Mouse (Mus musculus) heart, embryonic 11.5 days (tissue): ENCODE results near the gene Erbb4. TPM values are rescaled to one million over a fixed set of nuclear protein-coding genes. Genes with fewer than 3 reads are reported as not detected.

Experiments used
- ATAC-seq: fragments of 200-750 bp; cut with Nextera tagmentation; replicated peaks from 2 replicates; pipeline ENCODE4 v1.8.0; 2017; ENCODE audit warnings: moderate library complexity; ENCODE audit not compliant: insufficient number of reproducible peaks, low FRiP score, low TSS enrichment
- H3K27ac ChIP-seq: fragments of 300-500 bp; sonication (generic); 2 replicates; pipeline ENCODE4 v1.5.1; 2014; ENCODE audit warnings: mild to moderate bottlenecking, low read depth, low read length
- H3K27me3 ChIP-seq: fragments of 300-500 bp; sonication (generic); 2 replicates; pipeline ENCODE4 v1.6.1; 2014; ENCODE audit warnings: mild to moderate bottlenecking, low read length, mixed read lengths; ENCODE audit not compliant: control insufficient read depth, insufficient read depth
- H3K36me3 ChIP-seq: fragments of 300-500 bp; sonication (generic); 2 replicates; pipeline ENCODE4 v1.6.1; 2014; ENCODE audit warnings: mild to moderate bottlenecking, low read length, moderate library complexity, mixed read lengths; ENCODE audit not compliant: control insufficient read depth, insufficient read depth
- H3K4me1 ChIP-seq: fragments of 300-500 bp; sonication (generic); 2 replicates; pipeline ENCODE4 v1.6.1; 2014; ENCODE audit warnings: low read length; ENCODE audit not compliant: control insufficient read depth, insufficient read depth
- H3K4me2 ChIP-seq: fragments of 300-500 bp; sonication (generic); 2 replicates; pipeline ENCODE4 v1.6.1; 2014; ENCODE audit warnings: mild to moderate bottlenecking, moderate library complexity
- H3K4me3 ChIP-seq: fragments of 300-500 bp; sonication (generic); 2 replicates; pipeline ENCODE4 v1.5.1; 2014; ENCODE audit warnings: low read depth, low read length
- H3K9ac ChIP-seq: fragments of 300-500 bp; sonication (generic); 2 replicates; pipeline ENCODE4 v1.6.1; 2014; ENCODE audit warnings: mild to moderate bottlenecking, low read depth, low read length, moderate library complexity
- H3K9me3 ChIP-seq: fragments of 300-500 bp; sonication (generic); replicated peaks from 2 replicates; pipeline ENCODE4 v1.6.1; 2016; ENCODE audit warnings: low read length; ENCODE audit not compliant: control insufficient read depth
- WGBS: fragments of 180-500 bp; shearing (Covaris S2); extraction: QIAGEN DNeasy Blood & Tissue Kit; methylation state at CpG from one replicate; pipeline ENCODE4 v1.1.7; 2014; ENCODE audit not compliant: insufficient replicate concordance; 5-methylcytosine and 5-hydroxymethylcytosine counted together
- polyA plus RNA-seq: library from polyadenylated mRNA; unstranded; fragments of >200 nt; fragmentation: Nextera tagmentation; extraction: Ambion mirVana; gene quantifications from 2 replicates; pipeline ENCODE4 v1.2.1, GENCODE M21; 2014

Erbb4 gene
- polyA plus RNA-seq, 1 experiment from 2014 or later, result 14.8 TPM

GRCm38 (mm10) chr1:68934804-68935203, 173.1 kb downstream of the Erbb4 start:
- Histone ChIP-seq H3K4me3 (no peak overlapping the region), H3K9ac (no peak overlapping the region), H3K4me1 (peaks cover 6% of the 10 kb centered on the region), H3K27ac (no peak overlapping the region), H3K36me3 (no peaks in the 10 kb centered on the region), H3K4me2 (no peak overlapping the region), H3K9me3 (no peaks in the 10 kb centered on the region), H3K27me3 (no peaks in the 10 kb centered on the region)
- ATAC-seq, result no peak

DNA sequence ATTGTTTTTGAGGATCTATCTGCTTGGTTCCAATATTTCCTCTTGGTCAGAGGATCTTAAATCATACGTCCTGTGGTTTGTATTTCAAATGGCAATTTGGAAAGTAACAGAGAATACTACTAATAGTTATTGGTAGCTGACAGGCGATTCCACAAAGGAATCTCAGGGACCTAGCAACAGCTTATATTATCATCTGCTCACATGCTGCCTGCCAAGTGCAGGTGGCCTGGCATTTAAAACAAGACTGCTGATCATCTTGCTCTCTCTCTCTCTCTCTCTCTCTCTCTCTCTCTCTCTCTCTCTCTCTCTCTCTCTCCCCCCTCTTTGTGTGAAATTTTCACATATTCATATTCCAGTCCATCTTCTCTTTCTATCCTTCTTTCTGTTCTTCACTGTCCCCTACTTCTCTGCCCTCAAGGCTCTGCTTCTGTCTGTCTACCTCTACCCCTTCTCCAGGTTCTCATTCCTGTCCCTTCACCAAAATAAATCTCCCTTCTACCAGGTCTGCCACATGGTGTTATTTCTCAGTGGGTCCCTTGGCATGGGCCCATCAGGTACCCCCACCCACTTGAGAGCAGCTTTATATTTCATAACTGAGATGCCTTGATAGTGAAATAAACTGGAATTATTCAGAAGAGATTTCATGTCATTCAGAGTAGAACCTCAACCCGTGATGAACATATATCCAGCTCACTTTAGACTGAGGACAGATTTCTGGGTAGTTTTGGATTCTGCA, 174.4 kb downstream of the Erbb4 start:
- Histone ChIP-seq H3K4me3 (no peak overlapping the region), H3K4me2 (no peak overlapping the region), H3K4me1 (peaks cover 9% of the 10 kb centered on the region), H3K36me3 (no peaks in the 10 kb centered on the region), H3K27me3 (no peaks in the 10 kb centered on the region), H3K9ac (no peak overlapping the region), H3K27ac (no peak overlapping the region), H3K9me3 (no peaks in the 10 kb centered on the region)
- WGBS, result 61% methylated on average over 3 of the region's 3 CpGs
- no peak for ATAC-seq

- Histone ChIP-seq H3K9ac (no peak overlapping the region), H3K27ac (no peak overlapping the region), H3K36me3 (no peaks in the 10 kb centered on the region), H3K4me1 (no peaks in the 10 kb centered on the region), H3K9me3 (no peaks in the 10 kb centered on the region), H3K4me2 (no peak overlapping the region), H3K27me3 (no peaks in the 10 kb centered on the region), H3K4me3 (no peak overlapping the region)
- no peak for ATAC-seq
- WGBS, result 84% methylated on average over 3 of the region's 3 CpGs
Measured at GRCm38 (mm10) chr1:68917828-68918227, 190.0 kb downstream of the Erbb4 start.

DNA sequence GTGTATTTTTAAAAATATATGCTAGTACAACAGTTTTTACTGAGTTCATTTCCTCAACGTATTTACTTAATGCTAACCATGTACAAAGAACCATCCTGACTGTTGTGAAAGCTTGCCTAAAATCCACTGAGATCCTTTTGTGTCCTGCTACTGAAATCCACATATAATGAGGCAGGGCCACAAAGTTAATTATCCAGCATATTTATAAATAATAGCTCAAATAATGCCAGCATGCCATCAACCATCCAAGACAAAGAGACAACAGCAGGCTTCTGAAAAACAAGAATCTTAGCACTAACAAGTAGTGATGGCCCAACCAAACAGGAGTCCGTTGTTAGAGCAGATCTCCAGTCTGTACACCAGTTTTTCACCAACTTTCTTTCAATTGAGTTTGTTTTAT, 215.8 kb downstream of the Erbb4 start:
- H3K27ac ChIP-seq, result no peak overlapping the region
- no peaks in the 10 kb centered on the region for H3K9me3 ChIP-seq
- no peak overlapping the region for H3K4me3 ChIP-seq
- no peak for ATAC-seq
- 81% methylated on average over 2 of the region's 2 CpGs for WGBS
- H3K27me3 ChIP-seq, result no peaks in the 10 kb centered on the region
- no peaks in the 10 kb centered on the region for H3K4me1 ChIP-seq
- no peak overlapping the region for H3K9ac ChIP-seq
- H3K36me3 ChIP-seq, result no peaks in the 10 kb centered on the region
- no peak overlapping the region for H3K4me2 ChIP-seq

DNA sequence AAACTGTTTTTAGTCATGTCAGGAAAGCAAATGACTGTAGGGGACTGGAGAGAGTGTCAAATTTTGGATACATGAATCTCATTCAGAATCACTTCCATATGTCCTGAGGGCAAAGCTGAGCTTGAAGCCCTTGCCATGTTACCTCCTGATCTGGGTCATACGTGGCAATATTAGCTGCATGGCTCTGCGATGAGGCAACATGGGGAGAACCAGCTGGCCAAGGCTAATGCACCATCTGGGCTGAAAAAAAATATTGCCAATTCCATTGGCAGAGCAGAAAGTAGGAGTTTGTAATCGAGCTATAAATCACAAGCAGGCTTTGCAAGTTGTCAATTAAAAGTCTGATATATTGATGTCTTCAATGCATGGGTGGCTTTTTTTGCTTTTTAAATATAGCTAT, 221.0 kb downstream of the Erbb4 start:
- no peaks in the 10 kb centered on the region for H3K36me3 ChIP-seq
- no peak overlapping the region for H3K27ac ChIP-seq
- H3K4me1 ChIP-seq, result no peaks in the 10 kb centered on the region
- ATAC-seq, result no peak
- no peak overlapping the region for H3K4me3 ChIP-seq
- no peak overlapping the region for H3K4me2 ChIP-seq
- WGBS, result 73% methylated on average over 3 of the region's 3 CpGs
- H3K9me3 ChIP-seq, result no peaks in the 10 kb centered on the region
- no peaks in the 10 kb centered on the region for H3K27me3 ChIP-seq
- H3K9ac ChIP-seq, result no peak overlapping the region

- Histone ChIP-seq H3K27me3 (no peaks in the 10 kb centered on the region), H3K9me3 (no peaks in the 10 kb centered on the region), H3K9ac (no peak overlapping the region), H3K36me3 (no peaks in the 10 kb centered on the region), H3K4me1 (no peaks in the 10 kb centered on the region), H3K27ac (no peak overlapping the region), H3K4me3 (no peak overlapping the region), H3K4me2 (no peak overlapping the region)
- 83% methylated on average over 8 of the region's 8 CpGs for WGBS
- ATAC-seq, result no peak
Measured at GRCm38 (mm10) chr1:68874954-68875353, 232.9 kb downstream of the Erbb4 start.

DNA sequence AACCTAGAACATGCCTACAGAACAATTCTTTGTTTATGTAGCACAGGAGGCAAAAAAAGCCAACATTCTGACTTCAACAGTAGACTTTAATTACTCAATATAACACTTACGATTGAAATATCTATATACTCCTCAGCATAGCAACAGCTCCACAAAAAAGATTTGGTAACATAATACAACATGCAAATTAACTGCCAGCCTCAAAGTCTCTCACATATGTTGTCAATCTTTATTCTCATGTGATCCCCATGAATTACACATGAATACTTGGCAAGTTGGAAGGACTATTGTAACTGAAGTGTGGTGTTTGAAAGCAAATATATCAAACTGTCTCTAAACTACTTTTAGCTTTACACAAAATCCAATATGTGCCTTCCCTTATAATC, 234.2 kb downstream of the Erbb4 start:
- 83% methylated on average over 1 of the region's 1 CpGs for WGBS
- Histone ChIP-seq H3K4me1 (no peaks in the 10 kb centered on the region), H3K4me2 (no peak overlapping the region), H3K4me3 (no peak overlapping the region), H3K9me3 (no peaks in the 10 kb centered on the region), H3K27me3 (no peaks in the 10 kb centered on the region), H3K27ac (no peak overlapping the region), H3K9ac (no peak overlapping the region), H3K36me3 (no peaks in the 10 kb centered on the region)
- no peak for ATAC-seq

DNA sequence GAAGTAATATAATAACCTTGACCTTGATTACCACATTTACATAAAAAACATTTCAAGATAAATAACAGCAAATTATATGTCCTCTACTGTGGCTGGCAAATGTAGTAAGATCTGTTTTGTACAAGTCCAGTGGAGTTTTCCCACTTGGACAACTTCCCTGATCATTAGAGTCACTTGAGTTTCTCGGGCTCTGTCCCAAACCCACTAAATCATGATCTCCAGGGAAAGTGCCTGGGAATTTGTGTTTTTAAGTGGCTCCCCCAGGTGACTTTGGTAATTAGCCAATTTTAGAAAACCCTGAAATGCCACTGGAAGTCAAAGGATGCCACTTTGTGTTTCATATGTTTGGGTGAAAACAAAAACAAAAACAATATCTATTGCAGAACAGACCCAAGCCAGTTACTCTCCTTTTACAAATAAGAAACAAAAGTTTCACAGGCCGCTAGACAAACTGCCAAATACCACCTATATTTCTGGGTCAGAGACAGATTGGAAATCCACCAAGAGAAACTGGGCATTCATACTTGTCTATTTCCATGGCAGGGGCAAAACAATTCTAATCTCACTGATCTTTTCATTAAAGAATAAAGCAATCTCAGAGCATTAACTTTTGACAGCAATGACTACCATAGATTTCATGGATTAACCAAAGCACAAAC, 234.8 kb downstream of the Erbb4 start:
- Histone ChIP-seq H3K9me3 (no peaks in the 10 kb centered on the region), H3K27ac (no peak overlapping the region), H3K9ac (no peak overlapping the region), H3K4me2 (no peak overlapping the region), H3K4me1 (no peaks in the 10 kb centered on the region), H3K4me3 (no peak overlapping the region), H3K36me3 (no peaks in the 10 kb centered on the region), H3K27me3 (no peaks in the 10 kb centered on the region)
- 77% methylated on average over 2 of the region's 2 CpGs for WGBS
- ATAC-seq, result no peak

DNA sequence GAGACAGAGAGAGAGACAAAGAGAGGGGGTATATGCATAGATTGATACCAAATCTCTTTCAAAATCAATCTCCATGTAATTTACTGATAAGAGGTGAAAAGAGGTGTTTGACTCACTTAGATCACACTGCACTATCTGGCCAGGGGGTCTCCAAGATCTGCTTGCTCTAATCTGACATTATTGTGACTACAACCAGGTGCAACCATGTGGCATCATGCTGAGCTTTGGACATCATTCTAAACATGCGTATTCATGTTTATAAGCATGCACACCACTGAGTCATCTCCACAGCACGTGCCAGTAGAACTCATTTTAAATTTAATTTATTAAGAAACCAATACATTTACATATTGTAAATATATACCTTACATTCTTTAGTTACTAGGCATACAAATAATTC, 247.5 kb downstream of the Erbb4 start:
- no peak overlapping the region for H3K4me3 ChIP-seq
- no peaks in the 10 kb centered on the region for H3K27me3 ChIP-seq
- no peak for ATAC-seq
- WGBS, result 87% methylated on average over 2 of the region's 2 CpGs
- no peaks in the 10 kb centered on the region for H3K36me3 ChIP-seq
- no peak overlapping the region for H3K4me2 ChIP-seq
- H3K27ac ChIP-seq, result no peak overlapping the region
- H3K9me3 ChIP-seq, result no peaks in the 10 kb centered on the region
- no peak overlapping the region for H3K9ac ChIP-seq
- no peaks in the 10 kb centered on the region for H3K4me1 ChIP-seq
